Mouse (Mus musculus) hindbrain, embryonic 15.5 days (tissue): Measurements from ENCODE around the gene Fto. TPM values are rescaled to one million over a fixed set of nuclear protein-coding genes. Genes with fewer than 3 reads are reported as not detected.
A peak's percentile ranks its signal among the peaks of the same experiment; 100 is the strongest.

Experiments used
- ATAC-seq: fragments of 200-750 bp; cut with Nextera tagmentation; 2 replicates; pipeline ENCODE4 v1.8.0; 2017; ENCODE audit warnings: low read depth, moderate number of reproducible peaks, moderate TSS enrichment; ENCODE audit not compliant: low FRiP score
- H3K27ac ChIP-seq: fragments of 300-500 bp; sonication (generic); replicated peaks from 2 replicates; pipeline ENCODE4 v1.5.1; 2015; ENCODE audit warnings: mild to moderate bottlenecking, inconsistent platforms
- H3K27me3 ChIP-seq: fragments of 300-500 bp; sonication (generic); 2 replicates; pipeline ENCODE4 v1.6.1; 2015; ENCODE audit warnings: control low read depth, inconsistent platforms
- H3K36me3 ChIP-seq: fragments of 300-500 bp; sonication (generic); 2 replicates; pipeline ENCODE4 v1.6.1; 2015; ENCODE audit warnings: control low read depth, inconsistent platforms
- H3K4me1 ChIP-seq: fragments of 300-500 bp; sonication (generic); replicated peaks from 2 replicates; pipeline ENCODE4 v1.6.1; 2015; ENCODE audit warnings: control low read depth, inconsistent platforms
- H3K4me2 ChIP-seq: fragments of 300-500 bp; sonication (generic); 2 replicates; pipeline ENCODE4 v1.6.1; 2015; ENCODE audit warnings: moderate library complexity, mild to moderate bottlenecking, inconsistent platforms
- H3K4me3 ChIP-seq: fragments of 300-500 bp; sonication (generic); 2 replicates; pipeline ENCODE4 v1.5.1; 2015; ENCODE audit warnings: mild to moderate bottlenecking, inconsistent platforms
- H3K9ac ChIP-seq: fragments of 300-500 bp; sonication (generic); 2 replicates; pipeline ENCODE4 v1.6.1; 2015; ENCODE audit warnings: inconsistent platforms
- H3K9me3 ChIP-seq: fragments of 300-500 bp; sonication (generic); 2 replicates; pipeline ENCODE4 v1.6.1; 2016; ENCODE audit warnings: control low read depth, inconsistent platforms
- WGBS: fragments of 180-500 bp; shearing (Covaris S2); methylation state at CpG from one replicate; pipeline ENCODE4 v1.1.7; 2015; 5-methylcytosine and 5-hydroxymethylcytosine counted together
- polyA plus RNA-seq: library from polyadenylated mRNA; unstranded; fragments of >200 nt; fragmentation: Nextera tagmentation; extraction: Ambion mirVana; gene quantifications from 2 replicates; pipeline ENCODE4 v1.2.1, GENCODE M21; 2015

The Fto gene
- polyA plus RNA-seq, 1 experiment from 2014 or later, result 158 TPM

GRCm38 (mm10) chr8:91625686-91626558 lies 312.6 kb downstream of the Fto start:
- Histone ChIP-seq H3K27me3 (peaks cover 32% of the 10 kb centered on the region), H3K4me3 (no peak overlapping the region), H3K9me3 (no peaks in the 10 kb centered on the region), H3K36me3 (no peaks in the 10 kb centered on the region), H3K4me2 (0 out of 2 replicates have a peak overlapping the region, but pooled peaks have one; percentile 9), H3K4me1 (peaks cover 65% of the 10 kb centered on the region), H3K27ac (peak overlapping the region; percentile 49), H3K9ac (no peak overlapping the region)
- 27% methylated on average over 18 of the region's 18 CpGs for WGBS
- peak; percentile 31; the same call in 1 of the 2 replicates for ATAC-seq

GRCm38 (mm10) chr8:91629594-91629993 lies 316.3 kb downstream of the Fto start:
- H3K4me1 ChIP-seq, result peaks cover 47% of the 10 kb centered on the region
- 23% methylated on average over 14 of the region's 14 CpGs for WGBS
- no peaks in the 10 kb centered on the region for H3K9me3 ChIP-seq
- 0 out of 2 replicates have a peak overlapping the region, but pooled peaks have one; percentile 14 for H3K27ac ChIP-seq
- no peak overlapping the region for H3K4me3 ChIP-seq
- no peak overlapping the region for H3K9ac ChIP-seq
- H3K36me3 ChIP-seq, result no peaks in the 10 kb centered on the region
- peak overlapping the region; percentile 31 for H3K4me2 ChIP-seq
- no peak for ATAC-seq
- peaks cover 30% of the 10 kb centered on the region for H3K27me3 ChIP-seq

- no peak overlapping the region for H3K4me2 ChIP-seq
- no peak overlapping the region for H3K4me3 ChIP-seq
- 38% methylated on average over 16 of the region's 16 CpGs for WGBS
- H3K9ac ChIP-seq, result no peak overlapping the region
- no peak for ATAC-seq
- H3K36me3 ChIP-seq, result no peaks in the 10 kb centered on the region
- no peaks in the 10 kb centered on the region for H3K9me3 ChIP-seq
- H3K27ac ChIP-seq, result peak overlapping the region; percentile 36
- peaks cover 30% of the 10 kb centered on the region for H3K27me3 ChIP-seq
- peaks cover 38% of the 10 kb centered on the region for H3K4me1 ChIP-seq
Measured at GRCm38 (mm10) chr8:91630320-91631033, 317.2 kb downstream of the Fto start.

- H3K27ac ChIP-seq, result no peak overlapping the region
- H3K9ac ChIP-seq, result no peak overlapping the region
- H3K36me3 ChIP-seq, result no peaks in the 10 kb centered on the region
- H3K4me2 ChIP-seq, result no peak overlapping the region
- H3K9me3 ChIP-seq, result no peaks in the 10 kb centered on the region
- no peak for ATAC-seq
- H3K4me1 ChIP-seq, result peaks cover 23% of the 10 kb centered on the region
- H3K27me3 ChIP-seq, result peaks cover 25% of the 10 kb centered on the region
- WGBS, result 62% methylated on average over 8 of the region's 8 CpGs
- H3K4me3 ChIP-seq, result no peak overlapping the region
Measured at GRCm38 (mm10) chr8:91632411-91632810, 319.1 kb downstream of the Fto start.

GRCm38 (mm10) chr8:91635406-91635805 lies 322.1 kb downstream of the Fto start:
- Histone ChIP-seq H3K27me3 (0 out of 2 replicates have a peak, but pooled peaks cover 6% of the 10 kb centered on the region), H3K36me3 (no peaks in the 10 kb centered on the region), H3K4me3 (no peak overlapping the region), H3K4me2 (no peak overlapping the region), H3K9ac (no peak overlapping the region), H3K9me3 (no peaks in the 10 kb centered on the region), H3K27ac (no peak overlapping the region), H3K4me1 (peaks cover 16% of the 10 kb centered on the region)
- no peak for ATAC-seq
- WGBS, result 92% methylated on average over 4 of the region's 4 CpGs

GRCm38 (mm10) chr8:91636887-91637286 lies 323.6 kb downstream of the Fto start:
- H3K9ac ChIP-seq, result no peak overlapping the region
- peaks cover 8% of the 10 kb centered on the region for H3K4me1 ChIP-seq
- no peak overlapping the region for H3K4me3 ChIP-seq
- WGBS, result 81% methylated on average over 6 of the region's 6 CpGs
- H3K4me2 ChIP-seq, result no peak overlapping the region
- no peak for ATAC-seq
- 0 out of 2 replicates have a peak, but pooled peaks cover 6% of the 10 kb centered on the region for H3K27me3 ChIP-seq
- H3K9me3 ChIP-seq, result no peaks in the 10 kb centered on the region
- no peak overlapping the region for H3K27ac ChIP-seq
- no peaks in the 10 kb centered on the region for H3K36me3 ChIP-seq

- Histone ChIP-seq H3K36me3 (no peaks in the 10 kb centered on the region), H3K27ac (no peak overlapping the region), H3K4me1 (peaks cover 8% of the 10 kb centered on the region), H3K9ac (no peak overlapping the region), H3K4me2 (no peak overlapping the region), H3K9me3 (no peaks in the 10 kb centered on the region), H3K27me3 (0 out of 2 replicates have a peak, but pooled peaks cover 6% of the 10 kb centered on the region), H3K4me3 (no peak overlapping the region)
- ATAC-seq, result no peak
- WGBS, result 75% methylated on average over 9 of the region's 9 CpGs
Measured at GRCm38 (mm10) chr8:91637684-91638083, 324.4 kb downstream of the Fto start.

- no peak overlapping the region for H3K27ac ChIP-seq
Measured at GRCm38 (mm10) chr8:91638256-91638655, 324.9 kb downstream of the Fto start.

GRCm38 (mm10) chr8:91640471-91640870 lies 327.1 kb downstream of the Fto start:
- Histone ChIP-seq H3K36me3 (no peaks in the 10 kb centered on the region), H3K9ac (no peak overlapping the region), H3K4me1 (peaks cover 12% of the 10 kb centered on the region), H3K27me3 (0 out of 2 replicates have a peak, but pooled peaks cover 4% of the 10 kb centered on the region), H3K27ac (no peak overlapping the region), H3K9me3 (no peaks in the 10 kb centered on the region), H3K4me2 (no peak overlapping the region), H3K4me3 (no peak overlapping the region)
- WGBS, result 77% methylated on average over 7 of the region's 7 CpGs
- no peak for ATAC-seq

More at GRCm38 (mm10) chr8:91638256-91638655, 324.9 kb downstream of the Fto start:
- Histone ChIP-seq H3K9me3 (no peaks in the 10 kb centered on the region), H3K36me3 (no peaks in the 10 kb centered on the region), H3K9ac (no peak overlapping the region), H3K4me3 (no peak overlapping the region), H3K4me2 (no peak overlapping the region), H3K4me1 (peaks cover 8% of the 10 kb centered on the region), H3K27me3 (0 out of 2 replicates have a peak, but pooled peaks cover 6% of the 10 kb centered on the region)
- no peak for ATAC-seq
- WGBS, result 48% methylated on average over 12 of the region's 12 CpGs

GRCm38 (mm10) chr8:91645484-91645883 lies 332.2 kb downstream of the Fto start:
- Histone ChIP-seq H3K27me3 (0 out of 2 replicates have a peak, but pooled peaks cover 3% of the 10 kb centered on the region), H3K36me3 (no peaks in the 10 kb centered on the region), H3K27ac (no peak overlapping the region), H3K9me3 (no peaks in the 10 kb centered on the region), H3K4me1 (peaks cover 27% of the 10 kb centered on the region), H3K9ac (no peak overlapping the region), H3K4me2 (no peak overlapping the region), H3K4me3 (no peak overlapping the region)
- WGBS, result 20% methylated on average over 2 of the region's 2 CpGs
- no peak for ATAC-seq

GRCm38 (mm10) chr8:91647959-91648358 lies 334.6 kb downstream of the Fto start:
- Histone ChIP-seq H3K36me3 (no peaks in the 10 kb centered on the region), H3K27me3 (0 out of 2 replicates have a peak, but pooled peaks cover 3% of the 10 kb centered on the region), H3K9ac (no peak overlapping the region), H3K27ac (no peak overlapping the region), H3K9me3 (no peaks in the 10 kb centered on the region), H3K4me1 (peaks cover 34% of the 10 kb centered on the region), H3K4me2 (no peak overlapping the region), H3K4me3 (no peak overlapping the region)
- no peak for ATAC-seq
- 40% methylated on average over 11 of the region's 11 CpGs for WGBS

- H3K27ac ChIP-seq, result no peak overlapping the region
- WGBS, result 45% methylated on average over 9 of the region's 9 CpGs
- no peaks in the 10 kb centered on the region for H3K36me3 ChIP-seq
- H3K4me1 ChIP-seq, result peaks cover 40% of the 10 kb centered on the region
- no peak overlapping the region for H3K4me3 ChIP-seq
- ATAC-seq, result no peak
- no peak overlapping the region for H3K9ac ChIP-seq
- H3K4me2 ChIP-seq, result no peak overlapping the region
- H3K9me3 ChIP-seq, result no peaks in the 10 kb centered on the region
- no peaks in the 10 kb centered on the region for H3K27me3 ChIP-seq
Measured at GRCm38 (mm10) chr8:91648776-91649175, 335.5 kb downstream of the Fto start.
